Mouse (Mus musculus) embryonic fibroblast, embryonic 13.5 days (primary cell): Measurements from ENCODE around the gene Mrpl51.

Experiments
- CTCF ChIP-seq: IDR thresholded peaks from 2 replicates; pipeline ENCODE4 v1.5.1; 2011; ENCODE audit warnings: mild to moderate bottlenecking, control low read depth, low read length, moderate library complexity, borderline replicate concordance; ENCODE audit not compliant: insufficient read depth
- POLR2A ChIP-seq: IDR thresholded peaks from 2 replicates; pipeline ENCODE4 v1.6.1; 2011; ENCODE audit warnings: low read depth, mild to moderate bottlenecking, control low read depth, low read length, moderate library complexity

- TF ChIP-seq POLR2A: no peak
- no peak for TF ChIP-seq CTCF
Measured at GRCm38 (mm10) chr6:125239547-125239946, 47.9 kb downstream of the Mrpl51 start.
